Mouse (Mus musculus) embryonic facial prominence, embryonic 12.5 days (tissue): Measurements from ENCODE around the gene Map3k4. TPM values are rescaled to one million over a fixed set of nuclear protein-coding genes. Genes with fewer than 3 reads are reported as not detected.
"Not testable (repeated sequence)": the region's sequence is repeated elsewhere in the genome, so short reads cannot be mapped to it uniquely, and the experiment has no call there.

ENCODE experiments used
- ATAC-seq: fragments of 200-750 bp; cut with Nextera tagmentation; 2 replicates; pipeline ENCODE4 v1.8.0; 2017; ENCODE audit not compliant: insufficient number of reproducible peaks, insufficient read depth, low FRiP score, low TSS enrichment
- H3K27ac ChIP-seq: fragments of 300-500 bp; sonication (generic); 2 replicates; pipeline ENCODE4 v1.5.1; 2016; ENCODE audit warnings: mild to moderate bottlenecking
- H3K27me3 ChIP-seq: fragments of 300-500 bp; sonication (generic); 2 replicates; pipeline ENCODE4 v1.6.1; 2016; ENCODE audit warnings: mild to moderate bottlenecking, moderate library complexity
- H3K36me3 ChIP-seq: fragments of 300-500 bp; sonication (generic); 2 replicates; pipeline ENCODE4 v1.6.1; 2016; ENCODE audit warnings: mild to moderate bottlenecking
- H3K4me1 ChIP-seq: fragments of 300-500 bp; sonication (generic); 2 replicates; pipeline ENCODE4 v1.6.1; 2016
- H3K4me2 ChIP-seq: fragments of 300-500 bp; sonication (generic); replicated peaks from 2 replicates; pipeline ENCODE4 v1.6.1; 2016; ENCODE audit warnings: mild to moderate bottlenecking, moderate library complexity
- H3K4me3 ChIP-seq: fragments of 300-500 bp; sonication (generic); 2 replicates; pipeline ENCODE4 v1.5.1; 2016; ENCODE audit warnings: mild to moderate bottlenecking
- H3K9ac ChIP-seq: fragments of 300-500 bp; sonication (generic); 2 replicates; pipeline ENCODE4 v1.6.1; 2016; ENCODE audit warnings: mild to moderate bottlenecking, moderate library complexity
- H3K9me3 ChIP-seq: fragments of 300-500 bp; sonication (generic); 2 replicates; pipeline ENCODE4 v1.6.1; 2016; ENCODE audit warnings: mild to moderate bottlenecking, moderate library complexity
- WGBS: fragments of 180-500 bp; shearing (Covaris S2); methylation state at CpG from one replicate; pipeline ENCODE4 v1.1.7; 2016; 5-methylcytosine and 5-hydroxymethylcytosine counted together
- polyA plus RNA-seq: library from polyadenylated mRNA; unstranded; fragments of >200 nt; fragmentation: Nextera tagmentation; extraction: Ambion mirVana; gene quantifications from 2 replicates; pipeline ENCODE4 v1.2.1, GENCODE M21; 2016

The Map3k4 gene
- polyA plus RNA-seq, 1 experiment from 2014 or later = 60.5 TPM

DNA sequence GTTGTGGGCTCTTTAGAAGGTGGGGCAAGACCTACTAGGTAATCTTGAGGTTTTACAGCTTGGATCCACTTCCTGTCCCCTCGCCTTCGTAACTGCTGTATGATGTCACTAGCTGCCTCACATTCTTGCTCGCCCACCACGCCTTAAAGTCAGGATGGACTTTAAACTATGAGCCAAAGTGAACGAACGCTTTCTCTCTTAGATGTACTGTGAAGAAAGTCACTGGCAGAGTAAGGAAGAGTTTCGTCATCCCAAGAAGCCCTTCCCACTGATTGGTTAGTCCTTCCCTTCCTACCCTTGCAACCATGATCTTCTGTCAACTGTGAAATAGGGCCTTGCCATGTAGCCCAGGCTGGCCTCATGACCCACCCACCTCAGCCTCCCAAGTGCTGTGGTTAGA is 87.5 kb downstream of the Map3k4 start:
- WGBS = 93% methylated on average over 7 of the region's 7 CpGs
- no peak overlapping the region for H3K4me3 ChIP-seq
- no peak overlapping the region for H3K4me2 ChIP-seq
- no peak overlapping the region for H3K9ac ChIP-seq
- H3K4me1 ChIP-seq = peaks cover 7% of the 10 kb centered on the region; the same call in 1 of the 2 replicates
- no peaks in the 10 kb centered on the region for H3K27me3 ChIP-seq
- H3K27ac ChIP-seq = no peak overlapping the region
- ATAC-seq = no peak
- peaks cover 82% of the 10 kb centered on the region for H3K36me3 ChIP-seq
- no peaks in the 10 kb centered on the region for H3K9me3 ChIP-seq

DNA sequence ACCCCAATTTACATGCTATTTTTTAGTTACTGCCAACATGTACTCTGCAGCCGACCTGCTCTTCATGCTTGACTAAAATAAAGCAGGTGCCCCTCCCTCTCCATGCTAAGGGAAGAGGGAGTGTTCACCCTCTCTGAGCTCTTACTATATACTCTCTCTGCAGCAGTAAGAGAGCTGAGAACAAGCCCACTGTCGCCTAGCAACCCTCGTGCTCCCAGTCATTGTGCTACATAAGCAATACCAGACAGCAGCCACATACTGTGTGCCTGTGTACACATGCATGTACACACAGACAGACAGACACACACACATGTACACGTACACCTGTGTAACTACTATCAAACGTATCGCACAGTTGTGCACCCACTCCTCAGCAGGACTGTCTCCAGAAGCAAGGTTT is 88.4 kb downstream of the Map3k4 start:
- Histone ChIP-seq H3K36me3 (peaks cover 73% of the 10 kb centered on the region), H3K9me3 (no peaks in the 10 kb centered on the region), H3K4me2 (no peak overlapping the region), H3K9ac (no peak overlapping the region), H3K4me1 (peaks cover 7% of the 10 kb centered on the region; the same call in 1 of the 2 replicates), H3K27ac (no peak overlapping the region), H3K4me3 (no peak overlapping the region), H3K27me3 (no peaks in the 10 kb centered on the region)
- WGBS = 87% methylated on average over 6 of the region's 6 CpGs
- no peak for ATAC-seq

DNA sequence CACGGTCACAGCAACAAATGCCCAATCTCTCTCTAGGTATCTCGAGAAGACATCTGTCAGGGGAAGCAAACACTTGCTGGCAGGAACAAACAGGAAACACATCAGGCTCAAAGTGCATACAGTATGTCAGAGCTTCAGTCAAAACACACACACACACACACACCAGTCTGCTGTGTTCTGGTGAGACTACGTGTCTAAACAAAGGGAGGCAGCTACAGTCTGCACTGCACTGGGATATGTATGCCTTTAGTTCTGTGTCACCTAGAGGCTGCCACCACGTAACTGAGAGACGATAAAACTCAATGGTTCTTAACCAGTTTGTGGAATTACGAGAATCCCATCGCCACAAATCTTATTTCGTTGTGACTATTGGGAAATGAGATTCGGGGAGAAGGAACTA is 88.8 kb downstream of the Map3k4 start:
- H3K36me3 ChIP-seq = peaks cover 69% of the 10 kb centered on the region
- no peak overlapping the region for H3K27ac ChIP-seq
- H3K4me3 ChIP-seq = no peak overlapping the region
- no peak overlapping the region for H3K9ac ChIP-seq
- 92% methylated on average over 9 of the region's 9 CpGs for WGBS
- no peaks in the 10 kb centered on the region for H3K27me3 ChIP-seq
- H3K4me1 ChIP-seq = peaks cover 7% of the 10 kb centered on the region; the same call in 1 of the 2 replicates
- ATAC-seq = no peak
- H3K9me3 ChIP-seq = no peaks in the 10 kb centered on the region
- no peak overlapping the region for H3K4me2 ChIP-seq

DNA sequence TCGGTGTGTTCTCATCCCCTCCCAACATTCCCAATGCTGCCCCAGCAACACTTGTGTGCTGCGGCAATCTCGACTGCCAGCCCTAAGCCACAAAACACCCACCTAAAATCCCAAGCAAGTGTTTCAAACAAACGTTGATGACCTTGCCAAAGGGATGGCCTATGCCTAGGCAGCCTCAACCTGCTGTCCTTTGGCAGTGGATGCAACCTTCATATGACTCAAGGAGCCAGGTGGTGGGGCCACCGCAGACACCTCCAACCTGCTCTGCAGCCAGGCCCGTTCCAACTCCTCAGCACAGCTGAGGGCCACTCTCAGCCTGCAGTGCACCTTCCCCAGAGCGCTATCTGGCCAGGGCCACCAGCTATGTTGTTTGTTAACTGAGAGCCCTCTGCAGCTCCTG is 90.1 kb downstream of the Map3k4 start:
- Histone ChIP-seq H3K36me3 (peaks cover 63% of the 10 kb centered on the region), H3K27me3 (no peaks in the 10 kb centered on the region), H3K4me1 (peaks cover 7% of the 10 kb centered on the region; the same call in 1 of the 2 replicates), H3K27ac (no peak overlapping the region), H3K4me3 (no peak overlapping the region), H3K9me3 (no peaks in the 10 kb centered on the region), H3K9ac (no peak overlapping the region), H3K4me2 (no peak overlapping the region)
- 92% methylated on average over 7 of the region's 7 CpGs for WGBS
- ATAC-seq = no peak

DNA sequence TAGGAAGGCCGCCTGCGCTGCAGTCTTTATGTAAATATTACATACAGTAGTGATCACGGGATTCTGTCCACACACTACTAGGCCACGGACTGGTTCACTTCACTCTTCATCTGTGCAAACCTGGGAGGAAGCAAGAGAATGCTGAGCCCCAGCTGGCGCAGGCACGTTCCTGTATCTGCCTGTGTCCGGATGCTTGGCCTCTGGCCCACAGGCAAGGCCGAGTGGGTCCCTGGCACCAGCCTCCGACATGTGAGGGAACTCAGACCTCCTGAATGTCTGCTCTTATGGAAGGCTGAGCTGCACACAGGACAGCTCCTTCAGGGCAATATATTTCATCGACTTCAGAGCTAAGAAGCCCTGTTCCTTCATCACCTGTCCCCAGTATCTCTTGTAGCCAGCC is 90.6 kb downstream of the Map3k4 start:
- no peak overlapping the region for H3K4me3 ChIP-seq
- H3K9ac ChIP-seq = no peak overlapping the region
- no peak for ATAC-seq
- 0 out of 2 replicates have a peak overlapping the region, but pooled peaks have one; percentile 30 for H3K27ac ChIP-seq
- H3K9me3 ChIP-seq = no peaks in the 10 kb centered on the region
- H3K4me2 ChIP-seq = no peak overlapping the region
- peaks cover 58% of the 10 kb centered on the region for H3K36me3 ChIP-seq
- 84% methylated on average over 10 of the region's 10 CpGs for WGBS
- H3K4me1 ChIP-seq = peaks cover 7% of the 10 kb centered on the region; the same call in 1 of the 2 replicates
- H3K27me3 ChIP-seq = no peaks in the 10 kb centered on the region

DNA sequence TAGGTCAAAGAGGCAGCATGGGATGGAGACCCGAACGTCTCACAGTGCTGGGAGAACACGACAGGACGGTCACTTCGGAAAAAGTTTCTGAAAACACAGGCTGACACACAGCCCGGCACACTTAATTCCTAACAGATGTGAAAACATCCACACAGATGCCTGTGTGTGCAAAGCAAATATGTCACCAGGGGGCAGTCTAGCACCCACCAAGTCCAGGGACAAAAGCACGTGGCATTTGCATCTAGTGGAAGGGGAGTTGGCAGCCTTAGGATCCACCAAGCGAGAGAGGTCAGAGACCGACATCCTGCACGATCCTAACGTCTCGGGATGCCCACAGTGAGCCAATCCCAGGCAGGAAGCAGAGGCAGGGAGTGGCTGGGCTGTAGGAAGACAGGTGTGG is 92.0 kb downstream of the Map3k4 start:
- no peak overlapping the region for H3K4me2 ChIP-seq
- ATAC-seq = no peak
- H3K36me3 ChIP-seq = peaks cover 53% of the 10 kb centered on the region
- H3K27me3 ChIP-seq = no peaks in the 10 kb centered on the region
- no peak overlapping the region for H3K4me3 ChIP-seq
- no peak overlapping the region for H3K9ac ChIP-seq
- H3K9me3 ChIP-seq = no peaks in the 10 kb centered on the region
- no peak overlapping the region for H3K27ac ChIP-seq
- H3K4me1 ChIP-seq = peaks cover 7% of the 10 kb centered on the region; the same call in 1 of the 2 replicates
- WGBS = 24% methylated on average over 12 of the region's 12 CpGs

DNA sequence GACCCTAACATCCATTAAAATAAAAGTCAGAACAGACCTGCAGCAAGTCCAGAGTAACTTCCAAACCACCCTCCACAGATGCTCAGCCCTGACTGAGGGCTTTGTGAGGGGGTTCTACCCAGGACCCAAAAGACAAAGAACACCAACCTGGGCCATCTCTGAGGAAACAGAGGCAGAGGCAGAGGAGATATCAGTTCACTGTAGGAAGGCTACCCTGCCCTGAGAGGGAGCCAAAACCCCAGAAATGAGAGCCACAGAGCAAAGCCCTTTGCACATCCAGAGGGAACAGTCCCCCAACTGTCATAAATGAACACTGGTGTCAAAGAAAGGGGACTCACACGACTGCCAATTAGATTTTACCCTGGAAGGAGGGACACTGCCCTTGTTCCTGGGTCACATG is 93.4 kb downstream of the Map3k4 start:
- H3K36me3 ChIP-seq = peaks cover 53% of the 10 kb centered on the region
- 52% methylated on average over 1 of the region's 1 CpGs for WGBS
- H3K9me3 ChIP-seq = no peaks in the 10 kb centered on the region
- H3K4me3 ChIP-seq = no peak overlapping the region
- H3K27ac ChIP-seq = no peak overlapping the region
- no peak overlapping the region for H3K4me2 ChIP-seq
- H3K9ac ChIP-seq = no peak overlapping the region
- peaks cover 7% of the 10 kb centered on the region; the same call in 1 of the 2 replicates for H3K4me1 ChIP-seq
- H3K27me3 ChIP-seq = no peaks in the 10 kb centered on the region
- no peak for ATAC-seq

DNA sequence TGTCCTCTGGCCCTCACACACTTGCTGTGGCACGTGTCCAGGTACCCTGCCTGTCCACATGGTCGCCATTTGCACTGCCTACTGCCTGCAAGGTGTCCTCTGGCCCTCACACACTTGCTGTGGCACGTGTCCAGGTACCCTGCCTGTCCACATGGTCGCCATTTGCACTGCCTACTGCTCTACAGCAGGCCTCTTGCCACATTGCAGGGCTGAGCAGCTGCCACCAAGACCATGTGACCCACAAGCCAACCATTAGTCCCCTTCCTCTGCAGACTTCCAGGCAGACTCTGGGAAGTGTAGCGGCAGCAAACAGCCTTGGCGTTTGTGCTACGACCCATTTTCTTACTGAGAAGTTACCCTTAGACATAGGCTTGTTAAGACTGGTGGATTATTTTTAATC is 94.0 kb downstream of the Map3k4 start:
- H3K4me2 ChIP-seq, H3K27ac ChIP-seq, H3K27me3 ChIP-seq, ATAC-seq, H3K4me1 ChIP-seq, H3K4me3 ChIP-seq, H3K9ac ChIP-seq, H3K9me3 ChIP-seq: not testable (repeated sequence)
- WGBS = 84% methylated on average over 7 of the region's 7 CpGs
- H3K36me3 ChIP-seq = peaks cover 53% of the 10 kb centered on the region

DNA sequence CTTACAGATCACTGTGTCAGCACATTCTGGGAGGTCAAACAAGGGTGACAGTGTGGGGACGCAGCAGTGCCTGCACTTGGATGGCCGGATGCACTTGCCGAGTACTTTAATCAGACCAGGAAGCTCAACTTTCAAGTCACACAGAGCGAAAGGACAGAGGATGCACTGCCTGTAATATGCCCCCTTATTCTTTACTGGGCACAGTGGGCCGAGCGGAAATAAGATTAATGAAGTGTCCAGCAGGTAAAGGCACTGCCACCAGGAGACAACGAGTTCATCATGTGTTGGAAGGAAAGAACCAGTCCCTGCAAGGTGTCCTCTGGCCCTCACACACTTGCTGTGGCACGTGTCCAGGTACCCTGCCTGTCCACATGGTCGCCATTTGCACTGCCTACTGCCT is 94.5 kb downstream of the Map3k4 start:
- Histone ChIP-seq H3K4me3 (no peak overlapping the region), H3K9ac (no peak overlapping the region), H3K4me1 (peaks cover 7% of the 10 kb centered on the region; the same call in 1 of the 2 replicates), H3K27ac (no peak overlapping the region), H3K9me3 (no peaks in the 10 kb centered on the region), H3K27me3 (no peaks in the 10 kb centered on the region), H3K4me2 (no peak overlapping the region), H3K36me3 (peaks cover 52% of the 10 kb centered on the region)
- ATAC-seq = no peak
- WGBS = 80% methylated on average over 9 of the region's 9 CpGs

DNA sequence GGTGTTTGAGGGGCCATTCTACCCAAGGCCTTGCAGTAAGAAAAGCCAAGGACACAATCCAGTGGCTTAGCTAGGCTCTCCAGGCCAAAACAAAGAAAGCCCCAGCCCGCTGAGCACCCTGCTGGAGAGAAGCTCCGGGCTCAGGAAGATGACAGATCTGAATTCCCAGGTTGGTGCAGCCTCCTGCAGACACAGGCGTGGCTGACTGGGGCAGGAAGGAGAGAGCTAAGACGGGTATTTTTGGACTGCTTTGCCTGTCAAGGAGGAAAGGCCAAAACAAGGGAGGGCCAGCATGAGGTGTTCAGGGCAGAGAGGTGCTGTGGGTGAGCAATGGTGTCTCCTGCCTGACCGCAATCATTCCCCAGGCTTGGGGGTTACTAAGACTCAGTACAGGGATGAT is 94.9 kb downstream of the Map3k4 start:
- H3K9me3 ChIP-seq = no peaks in the 10 kb centered on the region
- peaks cover 51% of the 10 kb centered on the region for H3K36me3 ChIP-seq
- peaks cover 7% of the 10 kb centered on the region; the same call in 1 of the 2 replicates for H3K4me1 ChIP-seq
- no peak overlapping the region for H3K4me2 ChIP-seq
- H3K4me3 ChIP-seq = no peak overlapping the region
- no peak overlapping the region for H3K27ac ChIP-seq
- no peak overlapping the region for H3K9ac ChIP-seq
- H3K27me3 ChIP-seq = no peaks in the 10 kb centered on the region
- no peak for ATAC-seq
- WGBS = 44% methylated on average over 5 of the region's 5 CpGs

DNA sequence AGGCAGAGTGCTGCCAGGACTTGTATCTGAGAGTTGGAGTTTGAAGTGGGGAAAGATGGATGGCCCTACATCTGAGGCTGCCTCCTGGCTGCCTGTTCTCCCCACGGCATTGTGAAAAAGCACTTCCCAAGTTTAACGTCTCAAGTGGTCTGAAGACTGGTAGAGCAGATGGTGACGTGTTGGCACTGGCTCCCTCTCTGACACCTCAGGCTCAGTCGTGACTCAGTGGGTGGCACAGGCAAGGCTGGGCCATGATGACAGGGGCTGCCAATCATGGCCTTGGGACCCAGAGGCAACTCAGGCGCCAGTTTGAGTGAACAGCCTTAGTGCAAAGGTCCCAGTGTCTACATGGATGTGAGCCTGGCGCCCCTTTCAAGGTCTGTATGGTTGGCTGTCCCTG is 96.7 kb downstream of the Map3k4 start:
- H3K36me3 ChIP-seq = peaks cover 49% of the 10 kb centered on the region
- peaks cover 7% of the 10 kb centered on the region; the same call in 1 of the 2 replicates for H3K4me1 ChIP-seq
- H3K27me3 ChIP-seq = no peaks in the 10 kb centered on the region
- H3K27ac ChIP-seq = no peak overlapping the region
- ATAC-seq = no peak
- H3K4me2 ChIP-seq = no peak overlapping the region
- H3K9ac ChIP-seq = no peak overlapping the region
- H3K4me3 ChIP-seq = no peak overlapping the region
- H3K9me3 ChIP-seq = no peaks in the 10 kb centered on the region
- 75% methylated on average over 6 of the region's 6 CpGs for WGBS

DNA sequence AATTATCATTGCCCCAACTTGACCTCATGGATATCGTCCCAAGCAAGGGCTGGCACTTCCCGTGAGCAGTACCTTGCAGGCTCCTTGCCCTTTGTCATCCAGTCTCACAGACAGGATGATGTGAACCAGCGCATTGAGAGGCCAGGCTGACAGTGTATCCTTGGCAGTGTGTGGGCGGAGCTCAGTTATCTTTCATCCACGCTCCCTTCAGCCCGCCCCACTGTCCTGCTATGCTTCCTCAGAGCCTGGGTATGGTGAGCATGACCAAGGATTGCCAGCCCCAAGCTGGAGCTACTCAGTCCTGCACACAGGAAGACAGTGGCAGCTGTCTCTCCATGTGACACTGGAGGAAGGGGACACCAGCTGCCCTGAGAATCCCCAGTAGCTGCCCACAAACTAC is 102.4 kb downstream of the Map3k4 start:
- peaks cover 88% of the 10 kb centered on the region for H3K36me3 ChIP-seq
- no peaks in the 10 kb centered on the region for H3K9me3 ChIP-seq
- no peaks in the 10 kb centered on the region for H3K4me1 ChIP-seq
- 76% methylated on average over 6 of the region's 6 CpGs for WGBS
- H3K27me3 ChIP-seq = no peaks in the 10 kb centered on the region
- H3K27ac ChIP-seq = no peak overlapping the region
- no peak for ATAC-seq
- no peak overlapping the region for H3K9ac ChIP-seq
- H3K4me2 ChIP-seq = no peak overlapping the region
- no peak overlapping the region for H3K4me3 ChIP-seq

DNA sequence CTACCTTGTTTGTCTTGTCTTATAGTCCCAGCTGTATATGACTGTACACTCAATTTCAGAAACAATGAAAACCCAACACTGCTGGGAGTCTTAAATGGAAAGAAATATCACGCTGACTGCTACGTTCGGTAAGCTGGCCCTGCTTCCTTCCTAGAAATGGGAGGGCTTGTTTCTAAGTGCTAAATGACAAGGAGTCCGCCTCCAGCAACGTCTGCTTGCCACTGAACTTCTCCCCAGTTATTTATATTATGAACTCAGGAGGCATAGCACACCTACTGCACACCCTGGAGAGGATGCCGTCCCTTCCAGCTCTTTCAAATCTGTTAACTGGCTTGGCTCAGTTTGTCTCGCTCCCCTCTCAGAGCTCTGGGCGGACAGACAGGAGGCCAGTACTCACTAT is 105.2 kb downstream of the Map3k4 start:
- Histone ChIP-seq H3K4me3 (no peak overlapping the region), H3K9ac (no peak overlapping the region), H3K27me3 (no peaks in the 10 kb centered on the region), H3K36me3 (peaks cover 65% of the 10 kb centered on the region), H3K9me3 (no peaks in the 10 kb centered on the region), H3K4me2 (no peak overlapping the region), H3K27ac (no peak overlapping the region), H3K4me1 (no peaks in the 10 kb centered on the region)
- ATAC-seq = no peak
- WGBS = 93% methylated on average over 8 of the region's 8 CpGs
